Mouse (Mus musculus): ENCODE data around the gene Cfap54. TPM values are rescaled to one million over a fixed set of nuclear protein-coding genes. Genes with fewer than 3 reads are reported as not detected.

Cfap54 gene
- polyA plus RNA-seq, 1 experiment from 2014 or later: 0.11 TPM

GRCm38 (mm10) chr10:92888466-92888865, 193.0 kb downstream of the Cfap54 start:
- ATAC-seq: no peak
- Histone ChIP-seq H3K4me2 (ENCODE audit: low read depth, low read length) (no peak overlapping the region), H3K27ac (ENCODE audit: low read depth) (no peak overlapping the region), H3K9ac (replicated peaks) (no peak overlapping the region), H3K9me3 (ENCODE audit: low read length) (no peaks in the 10 kb centered on the region), H3K4me3 (ENCODE audit: low read depth, low read length) (no peak overlapping the region), H3K27me3 (ENCODE audit: insufficient read depth, low read length) (no peaks in the 10 kb centered on the region), H3K36me3 (replicated peaks; ENCODE audit: insufficient read depth, low read length) (no peaks in the 10 kb centered on the region), H3K4me1 (ENCODE audit: insufficient read depth) (no peaks in the 10 kb centered on the region)
- TF ChIP-seq CTCF (IDR thresholded peaks at IDR 0.05; ENCODE audit: low read depth) (no peak), EP300 (IDR thresholded peaks at IDR 0.05; ENCODE audit: low read depth) (no peak)
- DNase-seq: no peak
- 64% methylated on average over 6 of the region's 6 CpGs for WGBS (ENCODE audit: insufficient replicate concordance)

- Histone ChIP-seq H3K9ac (replicated peaks) (no peak overlapping the region), H3K27ac (ENCODE audit: low read depth) (no peak overlapping the region), H3K27me3 (ENCODE audit: insufficient read depth, low read length) (no peaks in the 10 kb centered on the region), H3K36me3 (replicated peaks; ENCODE audit: insufficient read depth, low read length) (no peaks in the 10 kb centered on the region), H3K4me2 (ENCODE audit: low read depth, low read length) (no peak overlapping the region), H3K9me3 (ENCODE audit: low read length) (no peaks in the 10 kb centered on the region), H3K4me3 (ENCODE audit: low read depth, low read length) (no peak overlapping the region), H3K4me1 (ENCODE audit: insufficient read depth) (no peaks in the 10 kb centered on the region)
- TF ChIP-seq CTCF (IDR thresholded peaks at IDR 0.05; ENCODE audit: low read depth): no peak
- TF ChIP-seq EP300 (IDR thresholded peaks at IDR 0.05; ENCODE audit: low read depth): no peak
- ATAC-seq: no peak
- no peak for DNase-seq
- 76% methylated on average over 3 of the region's 3 CpGs for WGBS (ENCODE audit: insufficient replicate concordance)
Observed at GRCm38 (mm10) chr10:92878000-92878399, 203.4 kb downstream of the Cfap54 start.

GRCm38 (mm10) chr10:92840980-92841379, 240.4 kb downstream of the Cfap54 start:
- H3K4me3 ChIP-seq (ENCODE audit: low read depth, low read length): no peak overlapping the region
- no peaks in the 10 kb centered on the region for H3K27me3 ChIP-seq (ENCODE audit: insufficient read depth, low read length)
- H3K9me3 ChIP-seq (ENCODE audit: low read length): no peaks in the 10 kb centered on the region
- TF ChIP-seq CTCF (IDR thresholded peaks at IDR 0.05; ENCODE audit: low read depth) (no peak), EP300 (IDR thresholded peaks at IDR 0.05; ENCODE audit: low read depth) (no peak)
- ATAC-seq (no peak), DNase-seq (no peak)
- H3K4me1 ChIP-seq (ENCODE audit: insufficient read depth): no peaks in the 10 kb centered on the region
- 75% methylated on average over 9 of the region's 9 CpGs for WGBS (ENCODE audit: insufficient replicate concordance)
- H3K27ac ChIP-seq (ENCODE audit: low read depth): no peak overlapping the region
- H3K36me3 ChIP-seq (replicated peaks; ENCODE audit: insufficient read depth, low read length): no peaks in the 10 kb centered on the region
- H3K9ac ChIP-seq (replicated peaks): no peak overlapping the region
- H3K4me2 ChIP-seq (ENCODE audit: low read depth, low read length): no peak overlapping the region

- WGBS (ENCODE audit: insufficient replicate concordance): 71% methylated on average over 5 of the region's 5 CpGs
- no peak for ATAC-seq
Observed at GRCm38 (mm10) chr10:92837572-92837971, 243.8 kb downstream of the Cfap54 start.

GRCm38 (mm10) chr10:92837045-92837444, 244.4 kb downstream of the Cfap54 start:
- Histone ChIP-seq H3K27ac (ENCODE audit: low read depth) (no peak overlapping the region), H3K36me3 (replicated peaks; ENCODE audit: insufficient read depth, low read length) (no peaks in the 10 kb centered on the region), H3K9me3 (ENCODE audit: low read length) (no peaks in the 10 kb centered on the region), H3K4me2 (ENCODE audit: low read depth, low read length) (no peak overlapping the region), H3K4me3 (ENCODE audit: low read depth, low read length) (no peak overlapping the region), H3K27me3 (ENCODE audit: insufficient read depth, low read length) (no peaks in the 10 kb centered on the region), H3K9ac (replicated peaks) (no peak overlapping the region), H3K4me1 (ENCODE audit: insufficient read depth) (no peaks in the 10 kb centered on the region)
- ATAC-seq (no peak), DNase-seq (no peak)
- TF ChIP-seq EP300 (IDR thresholded peaks at IDR 0.05; ENCODE audit: low read depth): no peak
- WGBS (ENCODE audit: insufficient replicate concordance): 73% methylated on average over 2 of the region's 2 CpGs

More at GRCm38 (mm10) chr10:92837572-92837971, 243.8 kb downstream of the Cfap54 start:
- Histone ChIP-seq H3K4me2 (ENCODE audit: low read depth, low read length) (no peak overlapping the region), H3K27ac (ENCODE audit: low read depth) (no peak overlapping the region), H3K9ac (replicated peaks) (no peak overlapping the region), H3K27me3 (ENCODE audit: insufficient read depth, low read length) (no peaks in the 10 kb centered on the region), H3K9me3 (ENCODE audit: low read length) (no peaks in the 10 kb centered on the region), H3K4me1 (ENCODE audit: insufficient read depth) (no peaks in the 10 kb centered on the region), H3K36me3 (replicated peaks; ENCODE audit: insufficient read depth, low read length) (no peaks in the 10 kb centered on the region), H3K4me3 (ENCODE audit: low read depth, low read length) (no peak overlapping the region)
- TF ChIP-seq EP300 (IDR thresholded peaks at IDR 0.05; ENCODE audit: low read depth): no peak
- no peak for TF ChIP-seq CTCF (IDR thresholded peaks at IDR 0.05; ENCODE audit: low read depth)
- no peak for DNase-seq

- DNase-seq (no peak), ATAC-seq (no peak)
- H3K36me3 ChIP-seq (replicated peaks; ENCODE audit: insufficient read depth, low read length): no peaks in the 10 kb centered on the region
- no peak overlapping the region for H3K4me3 ChIP-seq (ENCODE audit: low read depth, low read length)
- H3K27me3 ChIP-seq (ENCODE audit: insufficient read depth, low read length): no peaks in the 10 kb centered on the region
- H3K9me3 ChIP-seq (ENCODE audit: low read length): no peaks in the 10 kb centered on the region
- WGBS (ENCODE audit: insufficient replicate concordance): 75% methylated on average over 4 of the region's 4 CpGs
- H3K4me1 ChIP-seq (ENCODE audit: insufficient read depth): no peaks in the 10 kb centered on the region
- no peak overlapping the region for H3K9ac ChIP-seq (replicated peaks)
- TF ChIP-seq CTCF (IDR thresholded peaks at IDR 0.05; ENCODE audit: low read depth) (no peak), EP300 (IDR thresholded peaks at IDR 0.05; ENCODE audit: low read depth) (no peak)
- H3K27ac ChIP-seq (ENCODE audit: low read depth): no peak overlapping the region
- H3K4me2 ChIP-seq (ENCODE audit: low read depth, low read length): no peak overlapping the region
Observed at GRCm38 (mm10) chr10:92821499-92821898, 259.9 kb downstream of the Cfap54 start.

GRCm38 (mm10) chr10:92818190-92818589, 263.2 kb downstream of the Cfap54 start:
- no peaks in the 10 kb centered on the region for H3K36me3 ChIP-seq (replicated peaks; ENCODE audit: insufficient read depth, low read length)
- no peak overlapping the region for H3K4me2 ChIP-seq (ENCODE audit: low read depth, low read length)
- H3K4me1 ChIP-seq (ENCODE audit: insufficient read depth): no peaks in the 10 kb centered on the region
- no peak overlapping the region for H3K4me3 ChIP-seq (ENCODE audit: low read depth, low read length)
- TF ChIP-seq CTCF (IDR thresholded peaks at IDR 0.05; ENCODE audit: low read depth) (no peak), EP300 (IDR thresholded peaks at IDR 0.05; ENCODE audit: low read depth) (no peak)
- H3K9ac ChIP-seq (replicated peaks): no peak overlapping the region
- 58% methylated on average over 5 of the region's 5 CpGs for WGBS (ENCODE audit: insufficient replicate concordance)
- ATAC-seq (no peak), DNase-seq (no peak)
- H3K9me3 ChIP-seq (ENCODE audit: low read length): no peaks in the 10 kb centered on the region
- H3K27me3 ChIP-seq (ENCODE audit: insufficient read depth, low read length): no peaks in the 10 kb centered on the region
- H3K27ac ChIP-seq (ENCODE audit: low read depth): no peak overlapping the region

Data from liver, postnatal 0 days (tissue).